Mouse (Mus musculus) small intestine, adult 2 months (tissue): Measurements from ENCODE around the gene Usp9y.

ENCODE experiments used
- CTCF ChIP-seq: fragments of 200-500 bp; IDR thresholded peaks from 2 replicates; pipeline ENCODE4 v1.5.1; 2012; ENCODE audit warnings: low read depth, mild to moderate bottlenecking, control low read depth, inconsistent platforms, low read length, moderate library complexity, mixed read lengths; ENCODE audit not compliant: insufficient replicate concordance, insufficient read length; ENCODE audit errors: extremely low read depth
- POLR2A ChIP-seq: fragments of 200-500 bp; IDR thresholded peaks from 2 replicates; pipeline ENCODE4 v1.6.1; 2012; ENCODE audit warnings: low read depth, mild to moderate bottlenecking, control low read depth, inconsistent platforms, low read length, moderate library complexity

GRCm38 (mm10) chrY:1286171-1286795 lies 173.3 kb downstream of the Usp9y start, which contains the start of gene Ddx3y:
- no peak for TF ChIP-seq CTCF
- no peak for TF ChIP-seq POLR2A
